Mouse (Mus musculus) embryo, embryonic 9.5 days (tissue): ENCODE measurements around the gene Ly86.

Experiments used
- DNase-seq: peaks from one replicate; pipeline ENCODE4 v3.0.0-alpha.2; 2017; ENCODE audit errors: extremely low spot score

The Ly86 gene

GRCm38 (mm10) chr13:37353016-37353415 lies 8.0 kb downstream of the Ly86 start:
- no peak for DNase-seq

GRCm38 (mm10) chr13:37353868-37354267 lies 8.9 kb downstream of the Ly86 start:
- no peak for DNase-seq

- no peak for DNase-seq
These were observed 9.4 kb downstream of the Ly86 start for GRCm38 (mm10) chr13:37354432-37354831.

GRCm38 (mm10) chr13:37355642-37356331 lies 10.8 kb downstream of the Ly86 start:
- DNase-seq = no peak

- no peak for DNase-seq
These were observed 11.5 kb downstream of the Ly86 start for GRCm38 (mm10) chr13:37356549-37356948.

GRCm38 (mm10) chr13:37358112-37358511 lies 13.1 kb downstream of the Ly86 start:
- DNase-seq = no peak

GRCm38 (mm10) chr13:37361249-37361648 lies 16.2 kb downstream of the Ly86 start:
- no peak for DNase-seq

- no peak for DNase-seq
These were observed 19.3 kb downstream of the Ly86 start for GRCm38 (mm10) chr13:37364351-37364750.

GRCm38 (mm10) chr13:37376411-37376810 lies 31.4 kb downstream of the Ly86 start:
- no peak for DNase-seq

- no peak for DNase-seq
These were observed 43.5 kb downstream of the Ly86 start for GRCm38 (mm10) chr13:37388222-37389202.

GRCm38 (mm10) chr13:37389296-37389695 lies 44.3 kb downstream of the Ly86 start:
- no peak for DNase-seq

GRCm38 (mm10) chr13:37398791-37399190 lies 53.8 kb downstream of the Ly86 start:
- no peak for DNase-seq

- DNase-seq = no peak
These were observed 54.3 kb downstream of the Ly86 start for GRCm38 (mm10) chr13:37399340-37399739.

- DNase-seq = no peak
These were observed 57.4 kb downstream of the Ly86 start for GRCm38 (mm10) chr13:37402421-37402820.

- no peak for DNase-seq
These were observed 58.7 kb downstream of the Ly86 start for GRCm38 (mm10) chr13:37403708-37404107.

GRCm38 (mm10) chr13:37415696-37416095 lies 70.7 kb downstream of the Ly86 start:
- DNase-seq = no peak

- DNase-seq = no peak
These were observed 78.4 kb downstream of the Ly86 start for GRCm38 (mm10) chr13:37423416-37423815.

GRCm38 (mm10) chr13:37424904-37425303 lies 79.9 kb downstream of the Ly86 start:
- DNase-seq = no peak

- no peak for DNase-seq
These were observed 80.4 kb downstream of the Ly86 start for GRCm38 (mm10) chr13:37425406-37425805.

- no peak for DNase-seq
These were observed 81.7 kb downstream of the Ly86 start for GRCm38 (mm10) chr13:37426578-37427336.

GRCm38 (mm10) chr13:37428496-37428895 lies 83.5 kb downstream of the Ly86 start:
- no peak for DNase-seq

- DNase-seq = no peak
These were observed 84.8 kb downstream of the Ly86 start for GRCm38 (mm10) chr13:37429661-37430271.
